ENCODE assay signal across 10 mouse cellular contexts in the genomic region with DNA sequence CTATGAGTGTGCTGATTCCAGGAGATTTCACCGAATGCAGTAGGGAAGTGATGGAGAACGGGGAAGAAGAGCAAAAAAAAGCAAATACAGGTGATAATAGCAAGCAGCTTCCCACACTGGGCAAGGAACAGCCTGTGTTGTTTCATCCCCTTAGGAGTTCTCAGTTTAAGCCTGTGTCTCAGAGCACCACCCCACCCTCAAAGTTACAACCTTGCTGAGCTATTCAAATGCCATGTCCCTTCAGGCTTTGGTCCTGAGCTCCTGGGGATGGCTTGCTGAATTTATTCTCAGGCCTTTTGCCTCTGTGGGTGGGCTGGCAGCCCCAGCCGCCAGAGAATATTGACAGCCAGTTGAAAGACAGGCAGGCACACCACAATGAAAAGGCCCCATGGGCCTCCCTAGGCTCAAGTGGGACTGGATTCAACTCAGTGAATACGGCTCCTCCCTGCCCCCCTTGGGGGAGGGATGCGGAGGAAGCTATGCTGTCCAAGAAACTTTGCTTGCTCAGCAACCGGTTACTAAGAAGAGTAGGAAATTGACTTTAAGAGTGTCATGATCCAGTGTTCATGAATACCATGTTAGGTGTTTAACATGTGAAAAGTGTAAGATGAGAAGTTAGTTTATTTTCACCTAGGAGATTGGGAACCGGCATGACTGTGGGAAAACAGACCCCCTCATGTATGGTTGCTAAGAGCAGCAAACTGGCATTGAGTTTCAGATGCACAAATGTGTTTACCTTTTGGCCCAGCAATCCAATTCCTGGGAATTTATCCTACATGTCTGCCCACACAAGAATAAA.
DNase-seq lines count a peak whose midpoint lies in the region; ATAC-seq and TF ChIP-seq lines count a peak whose summit lies in the region.
"Had no signal": no experiment of that assay in that cellular context is flagged by ENCODE, and none has a peak within 500 bp of the region (broad histone marks: within the 10 kb centered on the region; RNA-seq: fewer than 3 reads in every experiment).

No protein-coding gene starts in this region.

- H3K4me1 ChIP-seq in kidney, postnatal 0 days (replicated peaks; ENCODE audit: insufficient read depth, low read length) = no peaks in the 10 kb centered on the region
- peaks cover 12% of the 10 kb centered on the region; the same call in 1 of the 2 replicates for H3K4me1 ChIP-seq in hindbrain, embryonic 10.5 days (replicated peaks)
- no peaks in the 10 kb centered on the region for H3K4me1 ChIP-seq in midbrain, embryonic 16.5 days (ENCODE audit: control insufficient read depth, insufficient read depth, low read length)

- 56% methylated on average over 7 of the region's 7 CpGs for WGBS in kidney, postnatal 0 days
- WGBS in hindbrain, embryonic 10.5 days = 23% methylated on average over 7 of the region's 7 CpGs
- 28% methylated on average over 7 of the region's 7 CpGs for WGBS in midbrain, embryonic 16.5 days

- DNase-seq in kidney, postnatal 0 days (ENCODE audit: low spot score) = peak; percentile 8
- DNase-seq in kidney, adult 18-20 months = no peak
- DNase-seq in embryo, embryonic 10 days (ENCODE audit: low spot score) = peak; percentile 59
- DNase-seq in hindbrain, embryonic 10.5 days (ENCODE audit: low spot score) = peak; percentile 71
- no peak for DNase-seq in adrenal gland, postnatal 36 days
- DNase-seq in urinary bladder, postnatal 36 days (ENCODE audit: low spot score in 2 of 2) = no peak
- no peak for DNase-seq in thymus, postnatal 10 days (ENCODE audit: low spot score in 2 of 2)
- DNase-seq: right cerebral cortex, postnatal 14 days had no signal

- no peaks in the 10 kb centered on the region for H3K9me3 ChIP-seq in kidney, postnatal 0 days (replicated peaks; ENCODE audit: low read length)
- H3K9me3 ChIP-seq in hindbrain, embryonic 10.5 days = no peaks in the 10 kb centered on the region
- H3K9me3 ChIP-seq in midbrain, embryonic 16.5 days (replicated peaks; ENCODE audit: control insufficient read depth, low read length, poor library complexity, severe bottlenecking) = no peaks in the 10 kb centered on the region
- H3K9me3 ChIP-seq: megakaryocyte, embryonic 14.5 days had no signal

- no peak overlapping the region for H3K4me3 ChIP-seq in kidney, postnatal 0 days (replicated peaks; ENCODE audit: low read depth, low read length)
- no peak overlapping the region for H3K4me3 ChIP-seq in hindbrain, embryonic 10.5 days
- no peak overlapping the region for H3K4me3 ChIP-seq in midbrain, embryonic 16.5 days (ENCODE audit: low read depth, low read length)
- H3K4me3 ChIP-seq: megakaryocyte, embryonic 14.5 days had no signal

- H3K9ac ChIP-seq in kidney, postnatal 0 days (ENCODE audit: low read depth, low read length) = no peak overlapping the region
- no peak overlapping the region for H3K9ac ChIP-seq in midbrain, embryonic 16.5 days (ENCODE audit: low read depth, low read length)

- no peak overlapping the region for H3K27ac ChIP-seq in kidney, postnatal 0 days
- peak overlapping the region; percentile 69 for H3K27ac ChIP-seq in hindbrain, embryonic 10.5 days
- H3K27ac ChIP-seq in midbrain, embryonic 16.5 days (ENCODE audit: low read length) = peak overlapping the region; percentile 11; the same call in 1 of the 2 replicates

- TF ChIP-seq CTCF in kidney, postnatal 0 days (IDR thresholded peaks at IDR 0.05; ENCODE audit: low read depth) = no peak

- H3K27me3 ChIP-seq in kidney, postnatal 0 days (ENCODE audit: insufficient read depth, low read length) = no peaks in the 10 kb centered on the region
- H3K27me3 ChIP-seq in hindbrain, embryonic 10.5 days (ENCODE audit: insufficient read depth, poor library complexity, severe bottlenecking) = peaks cover 69% of the 10 kb centered on the region
- H3K27me3 ChIP-seq in midbrain, embryonic 16.5 days (ENCODE audit: control insufficient read depth, insufficient read depth, low read depth, low read length) = peaks cover 3% of the 10 kb centered on the region; the same call in 1 of the 2 replicates

- no peak overlapping the region for H3K4me2 ChIP-seq in kidney, postnatal 0 days (ENCODE audit: low read length)
- no peak overlapping the region for H3K4me2 ChIP-seq in midbrain, embryonic 16.5 days (ENCODE audit: low read length)

- no peaks in the 10 kb centered on the region for H3K36me3 ChIP-seq in kidney, postnatal 0 days (ENCODE audit: insufficient read depth, low read length)
- H3K36me3 ChIP-seq in hindbrain, embryonic 10.5 days = no peaks in the 10 kb centered on the region
- H3K36me3 ChIP-seq in midbrain, embryonic 16.5 days (ENCODE audit: control insufficient read depth, insufficient read depth, low read length) = no peaks in the 10 kb centered on the region

- no peak for ATAC-seq in kidney, postnatal 0 days (replicated peaks; ENCODE audit: low FRiP score, low read depth)
- ATAC-seq in midbrain, embryonic 16.5 days = peak; percentile 75; the same call in 1 of the 2 replicates

Comparison
In these comparisons a context has a peak if more than half of its experiments do, and no peak if none do; other contexts are left out.
1. DNase-seq: peak in kidney, postnatal 0 days (single experiment), embryo, embryonic 10 days (single experiment) and hindbrain, embryonic 10.5 days (single experiment); none in kidney, adult 18-20 months (single experiment), adrenal gland, postnatal 36 days (0 of 2), urinary bladder, postnatal 36 days (0 of 2) and thymus, postnatal 10 days (0 of 2).